Mouse (Mus musculus): Measurements from ENCODE around the gene Eif3k. TPM values are rescaled to one million over a fixed set of nuclear protein-coding genes. Genes with fewer than 3 reads are reported as not detected.

Gene Eif3k
- polyA plus RNA-seq, 1 experiment from 2014 or later = 166 TPM

DNA sequence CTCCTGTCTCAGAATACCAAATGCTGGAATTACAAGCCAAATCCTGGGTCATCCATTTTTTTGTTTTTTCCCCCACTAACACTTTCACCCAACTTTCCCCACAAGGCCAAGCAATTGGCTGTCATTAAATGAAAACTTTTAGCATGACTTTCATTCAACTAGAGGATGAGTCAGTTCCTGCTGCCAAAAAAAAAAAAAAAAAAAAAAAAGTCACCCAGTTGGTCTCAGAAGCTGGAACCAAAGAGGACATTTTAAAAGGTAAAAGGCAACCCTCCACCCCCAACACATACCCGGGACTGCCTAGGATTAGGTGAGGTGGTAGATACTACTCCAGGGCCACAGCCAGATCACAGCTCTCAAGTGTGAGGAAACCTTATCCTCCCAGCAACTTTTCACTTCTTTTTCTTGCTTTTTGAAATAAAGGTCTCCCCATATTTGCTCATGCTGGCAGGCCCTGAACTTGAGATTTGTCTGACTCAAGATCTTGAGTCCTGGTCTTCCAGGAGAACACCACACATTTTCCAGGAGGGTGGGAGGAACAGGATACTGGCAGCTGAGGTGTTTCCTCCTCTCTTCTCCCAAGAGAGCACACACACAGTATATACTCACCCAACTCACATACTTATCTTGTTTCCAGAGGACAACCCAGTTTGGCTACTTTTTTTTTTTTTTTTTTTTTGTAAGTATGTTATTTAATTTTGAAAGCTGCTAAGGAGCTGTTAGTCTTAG, 23.5 kb downstream of the Eif3k start:
- peak overlapping the region; percentile 93; the same call in 1 of the 2 replicates for H3K9ac ChIP-seq (replicated peaks)
- H3K27me3 ChIP-seq (ENCODE audit: insufficient read depth, low read length) = no peaks in the 10 kb centered on the region
- ATAC-seq = no peak
- H3K4me2 ChIP-seq (ENCODE audit: low read depth, low read length) = peak overlapping the region; percentile 92
- H3K4me3 ChIP-seq (ENCODE audit: low read depth, low read length) = no peak overlapping the region; the same call in 1 of the 2 replicates
- no peaks in the 10 kb centered on the region for H3K36me3 ChIP-seq (replicated peaks; ENCODE audit: insufficient read depth, low read length)
- no peaks in the 10 kb centered on the region for H3K9me3 ChIP-seq (ENCODE audit: low read length)
- no peak for TF ChIP-seq CTCF (IDR thresholded peaks at IDR 0.05; ENCODE audit: low read depth)
- no peak for TF ChIP-seq EP300 (IDR thresholded peaks at IDR 0.05; ENCODE audit: low read depth)
- peaks cover 78% of the 10 kb centered on the region for H3K4me1 ChIP-seq (ENCODE audit: insufficient read depth)
- WGBS (ENCODE audit: insufficient replicate concordance) = 28% methylated on average over 1 of the region's 1 CpGs
- peak overlapping the region; percentile 69 for H3K27ac ChIP-seq (ENCODE audit: low read depth)
- no peak for DNase-seq

DNA sequence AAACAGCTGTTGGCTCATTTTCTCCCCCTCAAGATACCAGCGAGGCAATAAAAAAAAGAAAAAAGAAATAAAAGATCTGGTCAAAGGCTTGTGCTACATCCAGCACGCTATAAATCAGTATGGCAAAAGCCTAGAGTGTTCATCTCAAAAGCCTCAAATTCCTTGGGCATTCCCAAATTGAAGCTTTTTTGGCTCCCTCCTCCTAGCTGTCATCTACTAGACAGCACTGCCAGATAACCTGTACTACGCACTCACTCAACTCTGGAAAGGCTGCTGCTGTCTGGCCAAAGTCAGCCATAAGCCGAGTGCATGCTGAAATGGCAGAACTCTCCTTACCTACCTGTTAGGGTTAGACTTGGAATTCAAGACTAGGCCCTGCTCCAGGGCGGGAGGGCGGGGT, 24.4 kb downstream of the Eif3k start:
- no peak for ATAC-seq
- WGBS (ENCODE audit: insufficient replicate concordance) = 62% methylated on average over 6 of the region's 6 CpGs
- Histone ChIP-seq H3K9me3 (ENCODE audit: low read length) (no peaks in the 10 kb centered on the region), H3K27ac (ENCODE audit: low read depth) (peak overlapping the region; percentile 69), H3K9ac (replicated peaks) (peak overlapping the region; percentile 36; the same call in 1 of the 2 replicates), H3K4me2 (ENCODE audit: low read depth, low read length) (peak overlapping the region; percentile 0; the same call in 1 of the 2 replicates), H3K4me3 (ENCODE audit: low read depth, low read length) (no peak overlapping the region), H3K36me3 (replicated peaks; ENCODE audit: insufficient read depth, low read length) (no peaks in the 10 kb centered on the region), H3K27me3 (ENCODE audit: insufficient read depth, low read length) (no peaks in the 10 kb centered on the region), H3K4me1 (ENCODE audit: insufficient read depth) (peaks cover 80% of the 10 kb centered on the region)
- TF ChIP-seq CTCF (IDR thresholded peaks at IDR 0.05; ENCODE audit: low read depth) = no peak
- TF ChIP-seq EP300 (IDR thresholded peaks at IDR 0.05; ENCODE audit: low read depth) = no peak
- no peak for DNase-seq

DNA sequence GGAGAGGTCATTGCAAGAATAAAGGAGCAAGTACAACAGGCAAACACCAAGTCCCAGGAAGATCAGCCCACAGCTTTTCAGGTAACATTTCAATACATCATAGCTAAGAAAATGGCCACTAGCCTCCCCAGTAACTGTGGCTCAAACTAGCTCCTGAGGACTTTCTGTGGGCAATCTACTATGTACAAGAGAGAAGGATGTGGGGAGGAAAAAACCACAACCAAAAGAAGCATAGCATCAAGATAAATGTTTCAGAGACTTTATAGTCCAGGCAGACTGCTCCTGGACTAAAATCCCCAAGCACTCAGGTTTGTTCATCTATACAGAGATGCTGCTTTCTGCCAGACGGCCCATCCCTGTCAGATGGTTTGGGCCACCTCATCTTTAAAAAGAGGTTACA, 25.4 kb downstream of the Eif3k start:
- TF ChIP-seq EP300 (IDR thresholded peaks at IDR 0.05; ENCODE audit: low read depth) (no peak), CTCF (IDR thresholded peaks at IDR 0.05; ENCODE audit: low read depth) (no peak)
- Histone ChIP-seq H3K4me3 (ENCODE audit: low read depth, low read length) (no peak overlapping the region), H3K9ac (replicated peaks) (peak overlapping the region; percentile 21; the same call in 1 of the 2 replicates), H3K36me3 (replicated peaks; ENCODE audit: insufficient read depth, low read length) (no peaks in the 10 kb centered on the region), H3K4me2 (ENCODE audit: low read depth, low read length) (peak overlapping the region; percentile 14; the same call in 1 of the 2 replicates), H3K9me3 (ENCODE audit: low read length) (no peaks in the 10 kb centered on the region), H3K27me3 (ENCODE audit: insufficient read depth, low read length) (no peaks in the 10 kb centered on the region), H3K27ac (ENCODE audit: low read depth) (peak overlapping the region; percentile 49), H3K4me1 (ENCODE audit: insufficient read depth) (peaks cover 89% of the 10 kb centered on the region)
- DNase-seq = no peak
- 85% methylated on average over 1 of the region's 1 CpGs for WGBS (ENCODE audit: insufficient replicate concordance)
- ATAC-seq = no peak

DNA sequence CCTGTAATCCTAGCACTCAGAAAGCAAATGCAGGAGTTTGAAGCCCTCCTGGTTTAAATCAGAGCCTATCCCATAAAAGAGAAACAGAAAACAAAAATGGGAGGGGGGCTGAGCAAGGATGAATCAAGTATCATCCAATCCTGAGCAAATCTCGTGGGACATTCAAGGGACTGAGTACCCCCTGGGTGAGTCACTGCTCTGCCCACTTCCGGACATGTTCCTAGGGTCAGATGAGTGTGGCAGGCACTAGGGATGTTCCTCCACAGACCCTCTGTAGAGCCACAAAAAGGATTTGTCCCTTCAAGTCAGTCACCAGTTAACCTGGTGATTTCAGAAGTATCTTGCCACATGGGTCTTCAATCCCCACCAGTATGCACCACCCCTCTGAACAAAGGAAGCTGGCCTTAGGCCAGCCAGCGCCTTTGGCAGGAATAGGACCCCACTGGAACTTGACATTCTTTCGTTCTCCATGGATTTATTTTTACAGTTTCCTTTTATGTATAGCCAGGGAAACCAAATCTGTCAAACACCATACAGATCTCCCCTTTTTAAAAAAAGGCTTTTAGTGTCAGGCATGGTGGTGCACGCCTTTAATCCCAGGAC, 26.3 kb downstream of the Eif3k start:
- no peak overlapping the region for H3K4me3 ChIP-seq (ENCODE audit: low read depth, low read length)
- DNase-seq (no peak), ATAC-seq (no peak)
- H3K9me3 ChIP-seq (ENCODE audit: low read length) = no peaks in the 10 kb centered on the region
- peak overlapping the region; percentile 62 for H3K27ac ChIP-seq (ENCODE audit: low read depth)
- no peak for TF ChIP-seq EP300 (IDR thresholded peaks at IDR 0.05; ENCODE audit: low read depth)
- no peak for TF ChIP-seq CTCF (IDR thresholded peaks at IDR 0.05; ENCODE audit: low read depth)
- H3K4me1 ChIP-seq (ENCODE audit: insufficient read depth) = peaks cover 93% of the 10 kb centered on the region
- H3K36me3 ChIP-seq (replicated peaks; ENCODE audit: insufficient read depth, low read length) = peaks cover 4% of the 10 kb centered on the region
- H3K27me3 ChIP-seq (ENCODE audit: insufficient read depth, low read length) = no peaks in the 10 kb centered on the region
- 68% methylated on average over 5 of the region's 5 CpGs for WGBS (ENCODE audit: insufficient replicate concordance)
- H3K9ac ChIP-seq (replicated peaks) = no peak overlapping the region
- H3K4me2 ChIP-seq (ENCODE audit: low read depth, low read length) = no peak overlapping the region

DNA sequence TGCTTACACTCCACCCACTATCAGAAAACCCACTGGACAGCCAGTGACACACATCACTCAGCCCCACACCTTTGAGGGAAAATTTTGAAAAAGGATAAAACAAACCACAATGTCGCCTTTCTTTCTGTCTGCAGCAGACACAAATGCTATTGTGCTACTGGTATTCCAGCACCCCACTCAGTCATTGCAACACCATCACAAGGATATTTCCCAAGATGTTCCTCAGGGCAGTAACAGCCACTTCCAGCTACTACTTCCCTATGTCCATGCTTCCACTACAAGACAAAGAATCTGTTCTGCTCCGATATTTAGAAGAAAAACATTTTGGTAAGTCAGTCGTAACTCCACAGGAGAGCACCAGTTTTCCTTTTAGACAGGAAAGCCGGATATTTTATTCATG, 26.9 kb downstream of the Eif3k start:
- no peak for TF ChIP-seq EP300 (IDR thresholded peaks at IDR 0.05; ENCODE audit: low read depth)
- TF ChIP-seq CTCF (IDR thresholded peaks at IDR 0.05; ENCODE audit: low read depth) = no peak
- no peaks in the 10 kb centered on the region for H3K9me3 ChIP-seq (ENCODE audit: low read length)
- ATAC-seq = no peak
- H3K27ac ChIP-seq (ENCODE audit: low read depth) = peak overlapping the region; percentile 62; the same call in 1 of the 2 replicates
- peaks cover 91% of the 10 kb centered on the region for H3K4me1 ChIP-seq (ENCODE audit: insufficient read depth)
- peaks cover 7% of the 10 kb centered on the region for H3K36me3 ChIP-seq (replicated peaks; ENCODE audit: insufficient read depth, low read length)
- peak overlapping the region; percentile 28; the same call in 1 of the 2 replicates for H3K4me2 ChIP-seq (ENCODE audit: low read depth, low read length)
- H3K27me3 ChIP-seq (ENCODE audit: insufficient read depth, low read length) = no peaks in the 10 kb centered on the region
- no peak overlapping the region for H3K4me3 ChIP-seq (ENCODE audit: low read depth, low read length)
- H3K9ac ChIP-seq (replicated peaks) = no peak overlapping the region; the same call in 1 of the 2 replicates
- DNase-seq = no peak
- WGBS (ENCODE audit: insufficient replicate concordance) = 81% methylated on average over 4 of the region's 4 CpGs

All from liver, postnatal 0 days (tissue).